Mouse (Mus musculus) c-Kit-positive CD71-negative TER-119-negative erythroid progenitor cells, embryonic 14.5 days (primary cell): ENCODE results near the gene Zfp692.

Experiments used
- DNase-seq: peaks from one replicate; pipeline ENCODE4 v3.0.0-alpha.2; 2013; ENCODE audit warnings: low read depth

The Zfp692 gene

GRCm38 (mm10) chr11:58307411-58308080 lies 677 bp downstream of the Zfp692 start:
- no peak for DNase-seq

DNA sequence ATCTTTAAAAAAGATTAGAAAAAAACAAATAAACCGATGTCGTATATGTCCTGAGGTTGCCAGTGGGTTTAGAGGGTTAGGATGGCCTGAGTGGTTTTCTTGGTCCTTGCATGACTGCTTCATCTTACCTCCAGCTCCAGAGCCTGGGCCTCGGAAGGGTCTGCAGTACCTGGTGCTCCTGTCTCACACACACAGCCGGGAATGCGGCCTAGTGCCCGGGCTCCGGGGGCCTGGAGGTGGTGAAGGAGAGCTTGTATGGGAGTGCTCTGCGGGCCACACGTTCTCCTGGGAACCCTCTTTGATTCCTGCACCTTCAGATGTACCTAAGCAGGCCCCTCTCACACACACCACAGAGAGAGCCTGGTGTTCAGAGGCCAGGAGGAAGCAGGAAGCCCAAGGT lies 1.8 kb downstream of the Zfp692 start:
- DNase-seq, result no peak

DNA sequence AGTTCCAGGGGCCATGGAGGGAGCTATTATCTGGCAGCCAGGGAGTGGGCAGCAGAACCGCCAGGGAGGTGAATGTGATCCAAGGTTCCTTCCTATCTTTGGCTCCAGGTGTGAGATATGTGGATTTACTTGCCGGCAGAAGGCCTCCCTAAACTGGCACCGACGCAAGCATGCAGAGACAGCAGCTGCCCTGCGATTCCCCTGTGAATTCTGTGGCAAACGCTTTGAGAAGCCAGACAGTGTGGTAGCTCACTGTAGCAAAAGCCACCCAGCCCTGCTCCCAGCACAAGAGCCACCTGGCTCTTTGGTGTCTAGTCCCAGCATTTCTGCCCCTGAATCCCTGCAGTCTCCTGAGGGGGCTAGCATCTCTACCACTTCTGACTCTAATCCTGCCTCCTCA lies 7.2 kb downstream of the Zfp692 start:
- DNase-seq, result no peak

DNA sequence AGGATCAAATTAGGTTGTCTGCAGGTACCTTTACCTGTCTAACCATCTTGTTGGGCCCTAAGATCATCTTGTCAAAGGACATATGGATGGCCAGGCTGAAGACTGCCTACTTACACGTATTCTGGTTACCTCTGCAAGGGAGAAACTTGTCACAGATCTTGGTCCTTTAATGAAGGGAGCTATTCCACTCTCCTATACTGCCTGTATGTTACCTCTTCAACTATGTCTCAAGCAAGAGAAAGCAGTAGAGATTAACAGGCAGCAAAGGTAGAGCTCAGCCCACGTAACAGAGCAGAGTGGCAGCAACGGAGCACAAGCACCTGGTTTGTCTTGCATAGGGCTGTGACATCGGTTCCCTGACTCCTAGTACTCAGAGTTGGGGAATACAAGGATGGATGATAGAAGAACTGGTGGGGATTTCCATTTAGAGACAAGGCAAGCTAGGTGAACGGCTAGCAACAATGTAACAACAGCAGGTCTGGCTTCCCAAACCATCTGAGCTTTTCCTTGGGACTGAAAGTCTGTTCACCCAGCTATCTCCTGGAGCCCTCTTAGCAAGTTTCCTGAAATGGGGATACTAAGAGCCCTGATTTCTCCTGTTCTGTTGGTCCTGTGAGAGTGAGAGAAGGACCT lies 8.8 kb downstream of the Zfp692 start:
- no peak for DNase-seq

DNA sequence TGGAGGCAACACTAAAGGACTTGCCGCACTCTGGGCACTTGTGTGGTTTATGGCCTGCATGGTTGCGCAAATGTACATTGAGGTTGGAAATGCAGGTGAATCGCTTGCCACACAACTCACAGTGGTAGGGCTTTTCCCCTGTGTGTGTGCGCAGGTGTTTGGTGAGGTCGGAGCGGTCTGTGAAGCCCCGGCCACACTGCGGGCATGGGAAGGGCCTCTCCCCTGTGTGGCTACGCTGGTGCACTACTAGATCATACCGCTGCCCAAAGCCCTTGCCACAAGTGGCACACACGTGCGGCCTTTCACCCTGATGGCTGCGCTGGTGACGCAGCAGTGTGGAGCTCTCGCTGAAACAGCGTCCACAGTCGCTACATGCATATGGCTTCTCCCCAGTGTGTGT lies 9.5 kb downstream of the Zfp692 start:
- DNase-seq, result no peak

DNA sequence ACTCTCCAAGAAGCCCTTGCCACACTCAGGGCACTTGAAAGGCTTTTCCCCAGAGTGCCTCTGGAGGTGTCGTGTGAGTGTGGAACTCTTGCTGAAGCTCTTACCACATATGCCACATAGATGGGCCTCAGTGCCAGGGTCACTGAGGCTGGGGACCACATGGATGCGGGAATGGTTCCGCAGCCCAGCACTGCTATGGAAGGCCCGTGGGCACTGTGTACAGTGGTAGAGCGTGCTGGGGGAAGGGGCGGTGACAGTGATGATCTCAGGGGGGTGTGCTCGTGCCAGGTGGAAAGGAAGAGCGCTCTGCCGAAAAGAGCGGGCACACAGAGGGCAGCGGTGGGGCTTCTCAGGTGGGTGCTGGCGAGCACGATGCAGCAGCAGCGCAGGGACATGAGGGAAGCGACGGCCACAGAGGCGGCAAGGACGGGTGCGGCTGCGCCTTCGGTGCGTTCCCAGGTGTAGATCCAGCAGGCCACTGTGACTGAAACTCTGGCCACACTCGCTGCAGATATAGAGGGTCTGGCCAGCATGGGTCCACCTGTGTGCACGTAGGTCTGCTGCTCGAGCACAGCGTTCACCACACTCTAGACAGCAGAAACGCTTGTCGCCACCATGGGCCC lies 10.0 kb downstream of the Zfp692 start:
- DNase-seq, result no peak

- DNase-seq, result peak; percentile 93
Observed at GRCm38 (mm10) chr11:58322824-58323569, 16.1 kb downstream of the Zfp692 start.

GRCm38 (mm10) chr11:58323570-58324340 lies 16.9 kb downstream of the Zfp692 start:
- DNase-seq, result no peak

- DNase-seq, result no peak
Observed at GRCm38 (mm10) chr11:58324614-58325229, 17.9 kb downstream of the Zfp692 start.

- no peak for DNase-seq
Observed at GRCm38 (mm10) chr11:58326781-58327180, 19.9 kb downstream of the Zfp692 start.

DNA sequence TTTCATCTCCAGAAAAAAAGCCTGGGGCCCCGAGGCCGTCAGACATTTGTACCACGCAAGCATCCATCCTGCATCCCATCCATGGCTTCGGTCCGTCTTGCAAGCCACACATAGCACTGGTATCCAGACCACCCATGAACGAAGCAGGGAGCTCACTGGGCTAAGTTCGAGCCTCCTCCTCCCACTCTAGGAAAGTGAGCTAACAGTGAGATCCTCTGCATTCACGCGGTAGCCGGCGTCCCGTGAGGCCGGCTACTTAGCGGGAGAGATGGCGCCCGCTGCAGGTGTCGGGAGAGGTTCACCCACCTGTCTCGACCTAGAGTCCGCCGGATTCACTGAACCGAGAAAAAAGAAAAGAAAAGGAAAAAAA lies 23.0 kb downstream of the Zfp692 start:
- DNase-seq, result no peak

GRCm38 (mm10) chr11:58330276-58331148 lies 23.6 kb downstream of the Zfp692 start, which contains the start of the genes Zfp672 and Sh3bp5l:
TSS of gene Zfp672 (minus strand) at chr11:58330339.
TSS of gene Sh3bp5l (plus strand) at chr11:58330724.
- DNase-seq, result peak; percentile 87

DNA sequence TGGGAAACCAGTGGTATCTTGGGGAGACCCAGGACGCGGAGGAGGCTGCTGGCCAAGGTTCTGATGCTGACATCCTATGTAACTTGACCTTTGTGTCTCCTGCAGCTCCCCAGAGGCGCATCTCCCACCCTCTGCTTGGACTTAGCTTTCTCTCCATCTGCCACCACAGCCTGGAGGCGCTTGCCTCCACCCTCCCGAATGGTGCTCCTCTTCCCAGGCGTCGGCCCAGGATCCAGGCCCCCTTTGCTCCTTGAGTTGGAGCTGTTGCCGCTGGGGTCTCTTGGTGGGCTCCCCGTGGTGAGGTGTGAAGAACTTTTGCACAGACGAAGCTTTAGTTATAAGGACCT lies 24.3 kb downstream of the Zfp692 start:
- DNase-seq, result no peak

GRCm38 (mm10) chr11:58331546-58331945 lies 24.7 kb downstream of the Zfp692 start:
- DNase-seq, result no peak

DNA sequence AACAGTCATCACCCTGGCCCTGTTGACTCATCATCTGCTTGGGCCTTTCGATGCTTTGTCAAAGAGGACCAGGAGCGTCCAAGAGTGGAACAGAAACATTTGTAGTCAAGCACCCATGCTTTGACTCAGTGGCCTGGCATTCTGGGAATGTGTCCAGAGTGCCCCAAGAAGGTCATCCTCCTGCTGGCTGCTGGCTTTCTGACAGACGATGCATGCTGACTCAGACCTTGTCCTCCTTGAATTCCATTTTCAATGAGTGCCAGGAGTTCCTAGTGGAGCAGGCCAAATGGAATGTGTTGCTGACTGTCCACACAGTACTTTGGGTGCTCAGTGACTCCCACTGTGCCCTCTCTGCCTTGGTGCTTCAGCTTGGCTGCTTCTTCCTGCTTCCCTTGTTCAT lies 27.9 kb downstream of the Zfp692 start:
- DNase-seq, result no peak

DNA sequence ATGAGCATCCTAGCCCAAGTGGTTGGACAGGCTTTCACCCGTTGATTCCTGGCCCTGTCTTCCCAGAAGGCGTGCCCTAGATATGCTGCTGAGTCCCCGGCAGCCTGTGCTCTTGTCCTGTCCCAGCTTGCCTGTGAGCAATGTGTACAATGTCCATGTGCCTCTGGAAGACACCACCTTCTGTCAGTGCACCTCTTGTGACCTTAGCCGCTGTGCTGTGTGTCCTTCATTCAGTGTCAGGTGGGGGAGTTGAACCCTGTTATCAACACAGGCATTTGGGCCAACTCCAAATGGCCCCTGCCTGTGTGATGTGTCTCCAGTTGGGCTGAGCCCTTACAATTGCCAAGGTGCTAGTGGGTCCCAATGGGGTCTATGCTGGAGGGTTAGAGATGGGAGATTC lies 39.9 kb downstream of the Zfp692 start:
- no peak for DNase-seq

GRCm38 (mm10) chr11:58350628-58351027 lies 43.8 kb downstream of the Zfp692 start:
- no peak for DNase-seq

- DNase-seq, result no peak
Observed at GRCm38 (mm10) chr11:58351179-58351578, 44.3 kb downstream of the Zfp692 start.

DNA sequence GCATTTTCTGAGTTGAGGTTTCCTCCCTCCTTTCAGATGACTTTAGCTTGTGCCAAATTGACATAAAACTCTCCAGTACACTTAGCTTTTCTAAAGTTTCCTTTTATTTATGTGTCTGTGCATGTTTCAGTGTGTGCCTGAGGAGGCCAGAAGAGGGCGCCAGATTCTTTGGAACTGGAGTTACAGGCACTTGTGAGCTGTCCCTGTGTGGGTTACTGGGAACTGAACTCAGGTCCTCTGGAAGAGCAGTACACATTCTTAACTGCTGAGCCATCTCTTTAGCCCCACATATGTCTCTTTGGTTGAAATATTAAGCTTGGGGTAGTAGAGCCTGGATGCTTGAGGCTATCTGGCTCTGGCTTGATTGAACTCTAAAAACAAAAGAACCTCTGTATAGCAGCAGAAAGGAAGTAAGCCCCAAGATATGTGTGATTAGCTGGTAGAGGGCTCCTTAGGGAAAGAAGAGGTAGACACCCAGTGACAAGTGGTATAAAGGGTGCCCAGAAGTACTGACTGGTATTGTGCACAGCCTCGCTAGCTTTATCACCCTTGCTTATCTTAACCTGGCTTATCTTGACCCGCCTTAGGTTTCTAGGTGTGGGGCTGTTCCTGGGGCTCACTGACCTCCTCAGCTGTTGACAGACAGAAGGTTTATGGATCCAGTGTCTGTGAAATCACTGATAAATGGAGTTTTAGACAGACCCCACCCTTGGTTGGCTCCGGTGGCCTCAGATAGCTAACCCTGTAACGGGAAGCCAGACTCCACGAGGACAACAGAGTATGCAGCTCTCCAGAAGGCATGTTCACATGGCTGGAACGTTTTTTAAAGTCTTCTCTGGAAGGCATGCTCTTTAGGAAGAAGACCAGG lies 46.0 kb downstream of the Zfp692 start:
- DNase-seq, result peak; percentile 28

DNA sequence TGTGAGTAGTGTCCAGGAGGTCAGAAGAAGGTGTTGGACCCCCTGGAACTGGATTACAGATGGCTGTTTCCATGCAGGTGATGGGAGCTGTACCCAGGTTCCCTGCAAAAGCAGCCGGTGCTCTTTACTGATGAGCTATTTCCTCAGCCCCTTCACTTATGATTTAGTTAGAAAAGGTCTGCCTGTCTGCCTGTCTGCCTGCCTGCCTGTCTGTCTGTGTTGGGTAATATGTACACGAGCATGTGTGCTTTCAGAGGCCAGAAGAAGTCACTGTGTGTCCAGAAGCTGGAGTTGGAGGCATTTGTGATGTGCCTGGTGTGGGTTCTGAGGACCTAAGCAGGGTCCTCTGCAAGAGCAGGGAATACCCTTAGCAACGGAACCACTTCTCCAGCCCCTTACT lies 46.8 kb downstream of the Zfp692 start:
- no peak for DNase-seq
